Mouse (Mus musculus) limb, embryonic 15.5 days (tissue): ENCODE results near the gene Tex52. TPM values are rescaled to one million over a fixed set of nuclear protein-coding genes. Genes with fewer than 3 reads are reported as not detected.

ENCODE experiments used
- ATAC-seq: fragments of 200-750 bp; cut with Nextera tagmentation; 2 replicates; pipeline ENCODE4 v1.8.0; 2017; ENCODE audit warnings: low read depth, moderate TSS enrichment; ENCODE audit not compliant: insufficient number of reproducible peaks, low FRiP score, low TSS enrichment
- H3K27ac ChIP-seq: fragments of 300-500 bp; sonication (generic); 2 replicates; pipeline ENCODE4 v1.5.1; 2015; ENCODE audit warnings: moderate library complexity, mild to moderate bottlenecking, inconsistent platforms
- H3K27me3 ChIP-seq: fragments of 300-500 bp; sonication (generic); 2 replicates; pipeline ENCODE4 v1.6.1; 2015; ENCODE audit warnings: inconsistent platforms
- H3K36me3 ChIP-seq: fragments of 300-500 bp; sonication (generic); 2 replicates; pipeline ENCODE4 v1.6.1; 2015; ENCODE audit warnings: inconsistent platforms
- H3K4me1 ChIP-seq: fragments of 300-500 bp; sonication (generic); 2 replicates; pipeline ENCODE4 v1.6.1; 2015; ENCODE audit warnings: inconsistent platforms
- H3K4me2 ChIP-seq: fragments of 300-500 bp; sonication (generic); 2 replicates; pipeline ENCODE4 v1.6.1; 2015; ENCODE audit warnings: mild to moderate bottlenecking, inconsistent platforms
- H3K4me3 ChIP-seq: fragments of 300-500 bp; sonication (generic); 2 replicates; pipeline ENCODE4 v1.5.1; 2015; ENCODE audit warnings: mild to moderate bottlenecking, inconsistent platforms
- H3K9ac ChIP-seq: fragments of 300-500 bp; sonication (generic); 2 replicates; pipeline ENCODE4 v1.6.1; 2015; ENCODE audit warnings: inconsistent platforms
- H3K9me3 ChIP-seq: fragments of 300-500 bp; sonication (generic); 2 replicates; pipeline ENCODE4 v1.6.1; 2016; ENCODE audit warnings: inconsistent platforms
- WGBS: fragments of 180-500 bp; shearing (Covaris S2); methylation state at CpG from one replicate; pipeline ENCODE4 v1.1.7; 2015; 5-methylcytosine and 5-hydroxymethylcytosine counted together
- polyA plus RNA-seq: library from polyadenylated mRNA; unstranded; fragments of >200 nt; fragmentation: Nextera tagmentation; extraction: Ambion mirVana; gene quantifications from 2 replicates; pipeline ENCODE4 v1.2.1, GENCODE M21; 2015

The Tex52 gene
- polyA plus RNA-seq: 0.26 and 0.34 TPM in 2 replicates

DNA sequence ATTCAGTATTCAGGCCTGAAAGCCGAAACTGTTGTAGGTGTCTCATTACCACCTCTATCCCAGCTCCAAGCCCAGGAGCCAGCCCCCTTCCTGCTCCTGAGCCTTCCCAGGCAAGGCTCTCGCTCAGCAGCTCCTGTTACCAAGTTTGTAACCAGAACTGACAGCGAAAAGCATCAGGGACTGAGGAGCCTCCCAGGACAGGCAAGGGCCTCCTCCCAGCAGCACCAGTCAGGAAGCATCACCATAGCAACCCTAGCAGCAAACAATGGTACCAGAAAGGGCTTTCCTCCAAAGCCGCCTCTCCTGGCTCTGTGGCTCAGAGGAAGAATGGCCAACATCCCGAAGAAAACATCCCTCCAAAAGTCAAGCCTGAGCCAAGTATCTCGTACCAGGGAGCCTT is at the start of gene Tex52, which contains the start of gene Gm44596:
Tex52 (plus strand) TSS at position 265 of the 400 bp plus-strand sequence.
Gm44596 (plus strand) TSS at position 312 of the 400 bp plus-strand sequence.
- 0 out of 2 replicates have a peak, but pooled peaks have one; percentile 15 for ATAC-seq
- H3K27me3 ChIP-seq: no peaks in the 10 kb centered on the region
- H3K36me3 ChIP-seq: peaks cover 57% of the 10 kb centered on the region
- no peaks in the 10 kb centered on the region for H3K9me3 ChIP-seq
- H3K4me3 ChIP-seq: no peak within 1 kb of the TSS
- H3K4me1 ChIP-seq: peaks cover 7% of the 10 kb centered on the region; the same call in 1 of the 2 replicates
- 52% methylated on average over 6 of the region's 6 CpGs for WGBS
- H3K27ac ChIP-seq: peak within 1 kb of the TSS; percentile 57
- no peak within 1 kb of the TSS for H3K4me2 ChIP-seq
- H3K9ac ChIP-seq: no peak within 1 kb of the TSS

- H3K4me2 ChIP-seq: no peak overlapping the region
These were observed 40.7 kb upstream of the Tex52 start for GRCm38 (mm10) chr6:128334397-128335124.

GRCm38 (mm10) chr6:128337467-128337866 is 37.8 kb upstream of the Tex52 start:
- no peak overlapping the region for H3K27ac ChIP-seq
- H3K4me1 ChIP-seq: peaks cover 14% of the 10 kb centered on the region
- ATAC-seq: no peak
- H3K27me3 ChIP-seq: no peaks in the 10 kb centered on the region
- H3K36me3 ChIP-seq: peaks cover 33% of the 10 kb centered on the region
- 74% methylated on average over 7 of the region's 7 CpGs for WGBS
- H3K4me3 ChIP-seq: no peak overlapping the region
- H3K4me2 ChIP-seq: no peak overlapping the region
- H3K9ac ChIP-seq: no peak overlapping the region
- H3K9me3 ChIP-seq: no peaks in the 10 kb centered on the region

More at GRCm38 (mm10) chr6:128334397-128335124, 40.7 kb upstream of the Tex52 start:
- 25% methylated on average over 12 of the region's 12 CpGs for WGBS
- no peak overlapping the region for H3K27ac ChIP-seq
- no peak overlapping the region for H3K4me3 ChIP-seq
- H3K36me3 ChIP-seq: peaks cover 50% of the 10 kb centered on the region
- no peak for ATAC-seq
- no peaks in the 10 kb centered on the region for H3K27me3 ChIP-seq
- no peaks in the 10 kb centered on the region for H3K9me3 ChIP-seq
- H3K9ac ChIP-seq: no peak overlapping the region
- H3K4me1 ChIP-seq: peaks cover 9% of the 10 kb centered on the region

- peak; percentile 21; the same call in 1 of the 2 replicates for ATAC-seq
- no peak overlapping the region for H3K9ac ChIP-seq
- WGBS: 25% methylated on average over 5 of the region's 5 CpGs
These were observed 36.4 kb upstream of the Tex52 start for GRCm38 (mm10) chr6:128338876-128339275.

DNA sequence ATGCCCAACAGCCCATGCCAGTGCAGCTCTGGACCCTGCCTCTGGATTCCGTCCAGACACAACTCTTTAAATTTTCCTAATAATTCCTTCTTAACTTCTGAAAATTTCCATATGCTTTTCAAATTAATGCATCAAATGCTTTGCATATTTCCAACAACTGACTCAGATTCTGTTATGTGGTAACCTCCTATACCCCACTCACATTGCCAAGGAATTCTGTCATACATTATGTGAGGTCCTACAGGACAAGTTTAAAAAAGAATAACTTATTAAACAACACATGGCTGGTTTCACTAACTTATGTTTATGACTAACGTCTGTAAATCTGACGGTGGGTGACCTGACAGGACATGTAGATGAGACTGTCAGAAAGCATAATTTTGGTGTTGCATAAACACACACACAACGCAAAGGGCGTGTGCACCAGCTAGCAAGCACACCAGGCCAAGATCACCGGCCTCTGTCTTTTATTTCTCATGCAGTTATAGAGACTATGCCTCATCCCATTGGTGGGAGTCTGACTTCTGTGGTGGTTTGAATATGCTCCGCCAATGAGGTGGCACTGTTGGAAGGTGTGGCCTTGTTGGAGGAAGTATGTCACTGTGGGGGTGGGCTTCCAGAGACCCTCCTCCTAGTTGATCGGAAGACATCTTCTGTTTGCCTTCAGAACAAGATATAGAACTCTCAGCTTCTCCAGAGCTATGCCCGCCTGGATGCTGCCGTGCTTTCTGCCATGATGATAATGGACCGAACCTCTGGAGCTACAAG is 33.1 kb upstream of the Tex52 start:
- no peak overlapping the region for H3K9ac ChIP-seq
- H3K4me1 ChIP-seq: peaks cover 15% of the 10 kb centered on the region
- 79% methylated on average over 11 of the region's 11 CpGs for WGBS
- peaks cover 11% of the 10 kb centered on the region for H3K36me3 ChIP-seq
- no peaks in the 10 kb centered on the region for H3K9me3 ChIP-seq
- H3K27me3 ChIP-seq: no peaks in the 10 kb centered on the region
- peak overlapping the region; percentile 55; the same call in 1 of the 2 replicates for H3K27ac ChIP-seq
- no peak overlapping the region for H3K4me2 ChIP-seq
- ATAC-seq: peak; percentile 49; the same call in 1 of the 2 replicates
- H3K4me3 ChIP-seq: no peak overlapping the region

More at GRCm38 (mm10) chr6:128338876-128339275, 36.4 kb upstream of the Tex52 start:
- Histone ChIP-seq H3K27me3 (no peaks in the 10 kb centered on the region), H3K4me2 (no peak overlapping the region), H3K4me3 (no peak overlapping the region), H3K9me3 (no peaks in the 10 kb centered on the region), H3K4me1 (peaks cover 15% of the 10 kb centered on the region), H3K36me3 (peaks cover 28% of the 10 kb centered on the region), H3K27ac (peak overlapping the region; percentile 5; the same call in 1 of the 2 replicates)

- H3K4me1 ChIP-seq: peaks cover 19% of the 10 kb centered on the region; the same call in 1 of the 2 replicates
- 83% methylated on average over 10 of the region's 10 CpGs for WGBS
- no peak overlapping the region for H3K27ac ChIP-seq
- no peaks in the 10 kb centered on the region for H3K27me3 ChIP-seq
- ATAC-seq: no peak
- H3K4me2 ChIP-seq: no peak overlapping the region
- H3K4me3 ChIP-seq: no peak overlapping the region
- H3K36me3 ChIP-seq: peaks cover 15% of the 10 kb centered on the region
- H3K9ac ChIP-seq: no peak overlapping the region
- no peaks in the 10 kb centered on the region for H3K9me3 ChIP-seq
These were observed 29.6 kb upstream of the Tex52 start for GRCm38 (mm10) chr6:128345623-128346022.

DNA sequence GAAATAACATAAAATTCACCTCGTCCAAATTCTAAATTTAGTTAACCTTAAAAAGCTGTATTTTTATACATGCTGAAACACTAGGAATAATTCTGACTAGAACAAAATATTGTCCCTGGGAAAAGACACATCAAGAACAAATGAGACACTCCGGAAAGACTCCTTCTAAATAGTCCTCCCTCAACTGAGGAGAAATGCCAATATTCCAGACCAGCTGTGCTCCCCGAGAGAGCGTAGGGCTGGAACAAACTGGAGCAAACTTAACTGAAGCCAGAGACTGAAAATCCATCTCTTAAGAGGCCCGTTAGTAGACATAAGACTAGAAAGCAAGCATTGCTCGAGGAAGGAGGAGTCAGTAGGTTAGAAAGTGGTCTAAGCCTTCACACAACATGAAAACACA is 28.5 kb upstream of the Tex52 start:
- Histone ChIP-seq H3K4me3 (no peak overlapping the region), H3K4me1 (peaks cover 19% of the 10 kb centered on the region; the same call in 1 of the 2 replicates), H3K9me3 (no peaks in the 10 kb centered on the region), H3K9ac (no peak overlapping the region), H3K27me3 (no peaks in the 10 kb centered on the region), H3K27ac (peak overlapping the region; percentile 35; the same call in 1 of the 2 replicates), H3K36me3 (peaks cover 19% of the 10 kb centered on the region), H3K4me2 (no peak overlapping the region)
- WGBS: 63% methylated on average over 6 of the region's 6 CpGs
- ATAC-seq: no peak

- Histone ChIP-seq H3K9me3 (no peaks in the 10 kb centered on the region), H3K4me2 (no peak overlapping the region), H3K27me3 (no peaks in the 10 kb centered on the region), H3K27ac (0 out of 2 replicates have a peak overlapping the region, but pooled peaks have one; percentile 2), H3K36me3 (peaks cover 8% of the 10 kb centered on the region), H3K4me1 (peaks cover 24% of the 10 kb centered on the region), H3K4me3 (no peak overlapping the region), H3K9ac (no peak overlapping the region)
- no peak for ATAC-seq
- 59% methylated on average over 7 of the region's 7 CpGs for WGBS
These were observed 25.5 kb upstream of the Tex52 start for GRCm38 (mm10) chr6:128349711-128350110.

GRCm38 (mm10) chr6:128354140-128354539 is 21.1 kb upstream of the Tex52 start:
- peak overlapping the region; percentile 85 for H3K4me3 ChIP-seq
- H3K4me1 ChIP-seq: peaks cover 20% of the 10 kb centered on the region
- H3K27me3 ChIP-seq: no peaks in the 10 kb centered on the region
- peak overlapping the region; percentile 74; the same call in 1 of the 2 replicates for H3K4me2 ChIP-seq
- WGBS: 58% methylated on average over 3 of the region's 3 CpGs
- H3K9ac ChIP-seq: no peak overlapping the region
- no peaks in the 10 kb centered on the region for H3K9me3 ChIP-seq
- H3K27ac ChIP-seq: no peak overlapping the region
- H3K36me3 ChIP-seq: peaks cover 33% of the 10 kb centered on the region
- ATAC-seq: no peak

- Histone ChIP-seq H3K4me3 (peak overlapping the region; percentile 85), H3K27ac (peak overlapping the region; percentile 92), H3K36me3 (peaks cover 34% of the 10 kb centered on the region), H3K9ac (peak overlapping the region; percentile 65), H3K4me2 (peak overlapping the region; percentile 74), H3K27me3 (no peaks in the 10 kb centered on the region), H3K4me1 (peaks cover 20% of the 10 kb centered on the region), H3K9me3 (no peaks in the 10 kb centered on the region)
- WGBS: under 1% methylated on average over 28 of the region's 28 CpGs
- peak; percentile 59 for ATAC-seq
These were observed 20.0 kb upstream of the Tex52 start for GRCm38 (mm10) chr6:128355201-128355681.

DNA sequence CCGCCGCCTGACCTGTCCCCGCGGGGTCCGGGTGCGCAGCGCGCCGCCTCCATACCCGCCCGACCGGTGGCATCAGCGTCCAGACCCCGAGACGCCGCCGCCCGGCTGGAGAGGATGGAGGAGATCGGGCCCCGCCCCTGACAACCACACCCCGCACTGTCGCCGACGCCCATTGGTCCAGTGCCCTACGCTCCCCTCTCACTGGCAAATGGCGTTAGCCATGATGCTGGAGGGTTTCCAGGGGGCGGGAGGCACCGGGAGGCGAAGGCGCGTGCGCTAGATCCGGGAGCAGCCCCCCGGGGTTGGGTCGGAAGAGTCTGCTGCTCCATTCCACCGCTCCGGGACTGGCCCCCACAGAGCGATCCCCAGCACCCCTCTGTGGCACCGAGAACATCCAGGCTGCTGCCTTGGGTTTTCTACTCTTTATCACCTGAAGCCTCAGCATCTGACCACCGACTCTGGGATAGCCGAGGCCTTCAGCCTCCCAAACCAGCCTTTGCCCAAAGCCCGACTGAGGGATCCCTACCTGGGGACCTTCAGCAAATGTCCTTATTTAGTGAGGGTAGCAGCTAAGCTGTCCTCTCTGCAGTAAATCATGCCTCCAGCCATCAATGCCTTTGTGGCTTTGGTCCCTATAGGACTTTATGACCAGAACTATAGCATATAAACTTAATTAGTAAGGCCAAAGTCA is 19.4 kb upstream of the Tex52 start, which contains the start of gene Tulp3:
Tulp3 (minus strand) TSS at position 126 of the 691 bp plus-strand sequence.
- Histone ChIP-seq H3K4me2 (peak within 1 kb of the TSS; percentile 74), H3K27me3 (no peaks in the 10 kb centered on the region), H3K4me3 (peak within 1 kb of the TSS; percentile 85), H3K36me3 (peaks cover 28% of the 10 kb centered on the region), H3K9ac (peak within 1 kb of the TSS; percentile 65), H3K9me3 (no peaks in the 10 kb centered on the region), H3K27ac (peak within 1 kb of the TSS; percentile 92), H3K4me1 (peaks cover 21% of the 10 kb centered on the region)
- ATAC-seq: peak; percentile 97
- WGBS: under 1% methylated on average over 41 of the region's 42 CpGs
